Comparison of ENCODE assay signal across 8 mouse cellular contexts in genomic region chr3:98381677-98382245, GRCm38 (mm10). TPM values are rescaled to one million over a fixed set of nuclear protein-coding genes. Genes with fewer than 3 reads are reported as not detected.
DNase-seq lines count a peak whose midpoint lies in the region; ATAC-seq and TF ChIP-seq lines count a peak whose summit lies in the region.

No protein-coding gene starts in this region.

- 7% methylated on average over 17 of the region's 17 CpGs for WGBS in heart, embryonic 16.5 days
- WGBS in forebrain, postnatal 0 days, result 7% methylated on average over 17 of the region's 17 CpGs
- WGBS in midbrain, embryonic 10.5 days, result 7% methylated on average over 17 of the region's 17 CpGs

- peak overlapping the region; percentile 96 for H3K4me2 ChIP-seq in heart, embryonic 16.5 days (ENCODE audit: low read depth, low read length)
- H3K4me2 ChIP-seq in forebrain, postnatal 0 days (ENCODE audit: low read depth), result peak overlapping the region; percentile 91

- no peak; the same call in 1 of the 2 replicates for ATAC-seq in heart, embryonic 16.5 days (replicated peaks; ENCODE audit: extremely low read depth, insufficient read depth, low FRiP score)
- ATAC-seq in forebrain, postnatal 0 days, result no peak

- peaks cover 23% of the 10 kb centered on the region for H3K4me1 ChIP-seq in heart, embryonic 16.5 days (ENCODE audit: control insufficient read depth, insufficient read depth, low read length)
- H3K4me1 ChIP-seq in bone marrow macrophage, adult 2 months (ENCODE audit: control insufficient read depth, insufficient read depth, low read length), result no peaks in the 10 kb centered on the region; the same call in 1 of the 2 replicates
- peaks cover 11% of the 10 kb centered on the region for H3K4me1 ChIP-seq in forebrain, postnatal 0 days (ENCODE audit: insufficient read depth)
- H3K4me1 ChIP-seq in midbrain, embryonic 10.5 days, result peaks cover 33% of the 10 kb centered on the region

- H3K9ac ChIP-seq in heart, embryonic 16.5 days (ENCODE audit: low read length), result peak overlapping the region; percentile 86
- peak overlapping the region; percentile 94 for H3K9ac ChIP-seq in forebrain, postnatal 0 days

- TF ChIP-seq CTCF in bone marrow macrophage, adult 2 months (IDR thresholded peaks at IDR 0.05; ENCODE audit: low read depth, low read length), result no peak
- peak; percentile 59 for TF ChIP-seq CTCF in forebrain, postnatal 0 days (IDR thresholded peaks at IDR 0.05; ENCODE audit: low read depth)

- no peak for TF ChIP-seq POLR2A in bone marrow macrophage, adult 2 months (IDR thresholded peaks at IDR 0.05; ENCODE audit: borderline replicate concordance, low read depth, low read length)

- DNase-seq in heart, adult 9 months (ENCODE audit: low spot score in 2 of 2), result no peak
- DNase-seq in forebrain, postnatal 0 days, result no peak
- DNase-seq in midbrain, embryonic 10.5 days (ENCODE audit: low spot score), result peak; percentile 26
- no peak for DNase-seq in urinary bladder, postnatal 25 days (ENCODE audit: low spot score)
- no peak for DNase-seq in yolk sac, embryonic 10.5 days (ENCODE audit: low spot score)
- DNase-seq in frontal cortex, postnatal 14 days (ENCODE audit: low spot score in 2 of 2), result no peak

- H3K27me3 ChIP-seq in heart, embryonic 16.5 days (ENCODE audit: control insufficient read depth, insufficient read depth, low read length), result no peaks in the 10 kb centered on the region
- H3K27me3 ChIP-seq in forebrain, postnatal 0 days (ENCODE audit: insufficient read depth, low read length), result no peaks in the 10 kb centered on the region
- H3K27me3 ChIP-seq in midbrain, embryonic 10.5 days (ENCODE audit: low read depth, poor library complexity, severe bottlenecking), result no peaks in the 10 kb centered on the region

- peak overlapping the region; percentile 74 for H3K27ac ChIP-seq in heart, embryonic 16.5 days (ENCODE audit: low read length)
- no peak overlapping the region for H3K27ac ChIP-seq in bone marrow macrophage, adult 2 months (ENCODE audit: insufficient read depth, low read depth, low read length)
- 0 out of 2 replicates have a peak overlapping the region, but pooled peaks have one; percentile 88 for H3K27ac ChIP-seq in forebrain, postnatal 0 days (ENCODE audit: low read depth, low read length)
- H3K27ac ChIP-seq in midbrain, embryonic 10.5 days (replicated peaks), result peak overlapping the region; percentile 94

- H3K9me3 ChIP-seq in heart, embryonic 16.5 days (replicated peaks; ENCODE audit: control insufficient read depth, low read length), result no peaks in the 10 kb centered on the region
- no peaks in the 10 kb centered on the region for H3K9me3 ChIP-seq in forebrain, postnatal 0 days (ENCODE audit: low read length)
- no peaks in the 10 kb centered on the region for H3K9me3 ChIP-seq in midbrain, embryonic 10.5 days (replicated peaks)

- peak overlapping the region; percentile 71 for H3K4me3 ChIP-seq in heart, embryonic 16.5 days (ENCODE audit: low read length)
- peak overlapping the region; percentile 60 for H3K4me3 ChIP-seq in bone marrow macrophage, adult 2 months (ENCODE audit: insufficient read depth, low read length)
- peak overlapping the region; percentile 94 for H3K4me3 ChIP-seq in forebrain, postnatal 0 days (ENCODE audit: low read depth, low read length)
- H3K4me3 ChIP-seq in midbrain, embryonic 10.5 days, result peak overlapping the region; percentile 88

- no peaks in the 10 kb centered on the region for H3K36me3 ChIP-seq in heart, embryonic 16.5 days (ENCODE audit: control insufficient read depth, insufficient read depth)
- no peaks in the 10 kb centered on the region for H3K36me3 ChIP-seq in forebrain, postnatal 0 days (ENCODE audit: insufficient read depth)
- H3K36me3 ChIP-seq in midbrain, embryonic 10.5 days, result no peaks in the 10 kb centered on the region

RNA-seq across cellular contexts. Expression of gene Zfp697, which starts 0.5 kb away (rescaled TPM):
- 9.3 and 9.8 TPM in 2 replicates for polyA plus RNA-seq in heart, embryonic 16.5 days (2015; fragmentation: Nextera tagmentation; extraction: Ambion mirVana)
- 0.25 TPM in 1 of 2 replicates, not detected in the other for polyA plus RNA-seq in bone marrow macrophage, adult 2 months (2012; ENCODE audit: insufficient read depth, insufficient read length, missing spikeins)
- total RNA-seq in forebrain, postnatal 0 days (2014; rRNA removed), result 34.2 and 38.6 TPM in 2 replicates
- polyA plus RNA-seq in forebrain, postnatal 0 days (2015; fragmentation: Nextera tagmentation; extraction: Ambion mirVana), result 17.4 and 17.7 TPM in 2 replicates
- 6.8 and 8.3 TPM in 2 replicates for polyA plus RNA-seq in midbrain, embryonic 10.5 days (2016; fragmentation: Nextera tagmentation; extraction: Ambion mirVana)

RNA-seq across cellular contexts. Expression of gene Phgdh, which starts 42.0 kb away (rescaled TPM):
- 94.8 and 112 TPM in 2 replicates for polyA plus RNA-seq in heart, embryonic 16.5 days (2015; fragmentation: Nextera tagmentation; extraction: Ambion mirVana)
- polyA plus RNA-seq in bone marrow macrophage, adult 2 months (2012; ENCODE audit: insufficient read depth, insufficient read length, missing spikeins), result 3.3 and 3.8 TPM in 2 replicates
- total RNA-seq in forebrain, postnatal 0 days (2014; rRNA removed), result 139 and 151 TPM in 2 replicates
- polyA plus RNA-seq in forebrain, postnatal 0 days (2015; fragmentation: Nextera tagmentation; extraction: Ambion mirVana), result 149 and 160 TPM in 2 replicates
- 386 and 388 TPM in 2 replicates for polyA plus RNA-seq in midbrain, embryonic 10.5 days (2016; fragmentation: Nextera tagmentation; extraction: Ambion mirVana)

Comparison
In these comparisons a context has a peak if more than half of its experiments do, and no peak if none do; other contexts are left out.
1. RNA of gene Phgdh, which starts 42.0 kb away (polyA plus RNA-seq): 386 to 388 TPM in midbrain, embryonic 10.5 days, 149 to 160 TPM in forebrain, postnatal 0 days and 94.8 to 112 TPM in heart, embryonic 16.5 days; 3.3 to 3.8 TPM in bone marrow macrophage, adult 2 months; every median in the first group is over 10 times any median in the second.
2. Peak in every context shown above with its lines, with median percentiles within 50 percentile points of each other: H3K4me3 ChIP-seq.